Mouse (Mus musculus): Measurements from ENCODE around the gene Crb2.

Gene Crb2

DNA sequence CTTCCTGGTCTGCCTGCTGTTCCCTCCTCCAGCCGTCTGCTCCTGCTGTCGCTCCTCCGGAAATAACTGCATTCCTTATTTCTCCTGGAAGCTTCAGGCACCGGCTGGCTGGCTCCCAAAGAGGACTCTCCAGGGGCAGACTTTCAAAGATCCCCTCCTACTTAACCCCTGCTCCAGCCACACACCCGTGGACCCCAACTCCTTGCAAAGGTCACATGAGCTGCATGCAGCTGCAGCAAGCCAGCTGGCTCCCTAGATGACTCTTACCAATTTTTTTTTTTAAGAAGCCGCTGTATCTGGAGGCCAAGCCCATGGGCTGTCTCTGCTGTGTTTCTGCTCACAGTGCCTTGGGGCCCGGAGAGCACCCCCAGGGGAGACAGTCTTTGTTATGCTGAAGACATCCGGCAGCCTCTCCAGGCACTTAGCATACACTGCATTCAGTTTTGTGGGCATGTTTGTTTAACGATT is 8.9 kb upstream of the Crb2 start:
- no peak for DNase-seq

DNA sequence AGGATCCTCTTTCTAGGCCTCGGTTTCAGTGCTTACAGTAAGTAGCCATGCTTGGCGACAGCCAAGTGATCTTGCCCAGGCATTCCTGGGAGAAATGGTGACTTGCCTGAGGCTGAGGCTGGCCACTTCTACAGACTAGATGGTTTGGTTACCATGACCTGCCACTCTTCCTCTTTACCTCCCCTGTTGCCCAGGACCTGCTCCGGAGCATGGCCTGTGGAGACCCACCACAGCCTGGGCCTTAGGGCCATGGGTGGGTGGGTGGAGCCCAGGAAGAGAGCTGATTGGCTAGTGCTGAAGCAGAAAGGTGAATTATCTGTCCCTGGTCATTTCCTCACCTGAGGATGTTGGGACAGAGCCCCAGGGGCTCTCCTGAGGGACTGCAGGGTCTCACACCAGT is 8.3 kb upstream of the Crb2 start:
- DNase-seq, result no peak

DNA sequence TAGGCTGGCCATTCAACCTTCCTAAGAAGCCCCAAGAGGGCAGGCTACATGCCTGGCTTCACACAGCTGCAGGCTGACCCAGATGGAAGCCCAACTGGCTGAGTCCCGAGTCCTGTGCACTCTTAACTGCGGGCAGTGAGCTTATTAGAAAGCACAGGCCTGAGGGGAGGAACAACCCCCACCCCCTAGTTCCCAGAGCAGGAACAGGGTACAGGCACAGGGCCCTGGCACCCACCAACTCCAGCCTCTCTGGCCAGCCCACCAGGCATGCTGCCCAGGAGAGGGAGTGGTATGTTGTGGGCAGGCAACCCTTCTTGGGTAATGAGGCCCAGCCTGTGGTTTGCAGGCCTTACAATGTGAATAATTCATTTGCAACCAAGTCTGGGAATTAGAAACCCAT is 7.1 kb upstream of the Crb2 start:
- no peak for DNase-seq

GRCm38 (mm10) chr2:37769793-37770192 is 6.3 kb upstream of the Crb2 start:
- DNase-seq, result no peak

DNA sequence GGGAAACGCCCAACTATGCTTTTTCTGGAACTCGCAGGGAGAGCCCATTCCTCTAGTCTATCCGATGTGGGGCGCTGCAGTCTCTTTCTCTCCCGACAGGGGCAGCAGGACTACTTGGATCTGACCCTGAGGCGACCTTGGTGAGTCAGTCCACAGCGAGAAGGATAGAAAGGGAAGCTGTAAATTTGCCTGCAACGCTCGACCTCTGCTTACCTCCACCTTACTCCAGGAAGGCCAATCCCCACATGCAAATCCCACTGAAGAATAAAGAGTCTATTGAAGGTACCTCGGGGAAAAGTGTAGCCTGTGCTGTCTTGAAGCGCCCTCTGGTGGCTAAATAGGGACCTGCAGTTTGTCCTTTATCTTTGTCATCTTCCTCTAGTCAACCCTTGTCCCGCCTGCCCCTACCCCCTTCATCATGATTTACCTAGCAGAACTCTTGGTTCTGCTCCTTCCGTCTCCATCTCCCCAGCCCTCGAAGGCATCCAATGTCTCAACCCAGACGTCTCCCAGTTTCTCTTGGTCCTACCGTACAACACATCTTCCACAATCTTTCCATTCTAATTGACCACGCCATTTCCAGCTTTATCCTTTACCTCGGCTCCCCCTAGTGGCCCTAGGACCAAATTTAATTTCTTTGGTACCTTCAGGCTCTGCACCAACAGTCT is 4.3 kb upstream of the Crb2 start:
- peak; percentile 97 for DNase-seq

DNA sequence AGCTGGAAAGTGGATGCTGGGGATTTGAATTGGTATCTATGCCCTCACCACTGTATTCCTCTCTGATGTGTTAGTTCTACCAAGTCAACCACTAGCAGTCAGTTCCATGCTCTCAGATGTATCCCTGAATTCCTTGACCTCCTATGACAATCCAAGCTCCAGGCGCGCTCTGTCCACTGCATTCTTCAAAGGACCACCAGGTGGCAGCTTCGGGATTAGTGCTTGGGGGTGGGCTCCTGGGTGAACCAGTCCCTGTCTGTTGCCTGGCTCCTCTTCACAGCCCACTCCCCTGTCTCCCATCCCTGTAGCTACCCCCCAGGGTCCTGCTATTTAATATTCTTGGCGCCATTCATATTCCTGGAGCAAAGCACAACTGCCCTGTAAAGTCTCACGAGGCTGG is 1.5 kb upstream of the Crb2 start:
- no peak for DNase-seq

- DNase-seq, result no peak
These were observed 762 bp downstream of the Crb2 start for GRCm38 (mm10) chr2:37776611-37777411.

- no peak for DNase-seq
These were observed 2.1 kb downstream of the Crb2 start for GRCm38 (mm10) chr2:37777958-37778720.

GRCm38 (mm10) chr2:37780270-37780929 is 4.4 kb downstream of the Crb2 start:
- DNase-seq, result no peak

DNA sequence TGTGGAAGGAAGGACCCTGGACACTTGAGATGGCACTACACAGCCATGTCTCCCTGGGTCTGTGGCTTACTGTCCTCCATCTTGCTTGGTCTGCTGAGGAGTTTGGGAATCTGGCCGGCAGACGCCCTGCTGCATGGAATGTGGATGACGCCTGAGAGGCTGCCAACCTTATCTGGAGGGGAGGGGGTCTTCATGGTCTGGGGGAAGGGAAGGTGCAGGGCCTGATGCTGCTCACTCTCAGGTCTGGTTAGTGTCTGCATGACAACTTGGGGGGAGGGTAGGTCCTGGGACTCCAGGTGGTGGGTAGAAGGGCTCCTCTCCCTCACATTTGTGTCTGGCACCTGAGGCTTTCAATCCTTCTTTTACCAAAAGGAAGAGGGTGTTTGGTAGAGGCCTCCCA is 5.4 kb downstream of the Crb2 start:
- DNase-seq, result no peak

DNA sequence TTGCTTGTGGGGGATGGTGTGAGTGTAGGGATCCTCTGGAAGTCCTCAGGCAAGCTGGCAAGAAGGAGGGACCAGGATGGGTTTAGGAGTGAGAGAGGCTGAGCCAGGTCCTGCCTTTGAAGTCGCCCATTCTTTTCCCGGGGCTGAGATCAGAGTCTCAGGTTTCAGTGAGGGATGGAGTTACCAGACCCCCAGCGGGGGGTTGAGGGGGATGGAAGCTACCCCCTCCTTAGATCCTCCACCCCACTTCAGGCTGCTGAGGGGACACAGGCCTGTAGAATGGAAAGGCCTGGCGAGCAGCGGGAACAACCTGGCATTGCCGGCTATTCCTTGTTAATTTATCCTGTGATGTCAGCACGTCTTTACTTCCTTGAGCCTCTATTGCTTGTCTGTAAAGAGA is 6.0 kb downstream of the Crb2 start:
- DNase-seq, result no peak

GRCm38 (mm10) chr2:37784473-37784872 is 8.4 kb downstream of the Crb2 start:
- no peak for DNase-seq

- no peak for DNase-seq
These were observed 10.4 kb downstream of the Crb2 start for GRCm38 (mm10) chr2:37786461-37786860.

GRCm38 (mm10) chr2:37788176-37788962 is 12.3 kb downstream of the Crb2 start:
- DNase-seq, result peak; percentile 69

DNA sequence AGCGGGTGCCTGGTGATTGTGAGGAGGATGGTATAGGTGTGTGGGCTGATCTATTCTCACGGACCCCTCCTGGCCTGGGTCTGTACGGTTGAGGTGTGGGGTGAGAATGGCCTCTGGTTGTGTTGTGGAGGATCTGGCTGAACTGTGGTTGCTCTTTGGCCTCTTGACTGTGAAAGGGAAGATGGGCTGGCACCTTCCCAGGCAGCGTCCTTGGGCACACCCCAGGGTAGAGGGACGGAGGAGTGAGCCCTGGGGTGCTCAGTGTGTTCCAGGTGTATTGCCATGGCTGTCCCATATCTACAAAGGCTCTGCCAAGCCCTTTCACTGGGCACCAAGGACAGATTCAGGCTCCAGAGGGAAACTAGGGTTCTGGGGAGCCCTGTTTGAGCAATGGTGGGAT is 13.0 kb downstream of the Crb2 start:
- DNase-seq, result no peak

DNA sequence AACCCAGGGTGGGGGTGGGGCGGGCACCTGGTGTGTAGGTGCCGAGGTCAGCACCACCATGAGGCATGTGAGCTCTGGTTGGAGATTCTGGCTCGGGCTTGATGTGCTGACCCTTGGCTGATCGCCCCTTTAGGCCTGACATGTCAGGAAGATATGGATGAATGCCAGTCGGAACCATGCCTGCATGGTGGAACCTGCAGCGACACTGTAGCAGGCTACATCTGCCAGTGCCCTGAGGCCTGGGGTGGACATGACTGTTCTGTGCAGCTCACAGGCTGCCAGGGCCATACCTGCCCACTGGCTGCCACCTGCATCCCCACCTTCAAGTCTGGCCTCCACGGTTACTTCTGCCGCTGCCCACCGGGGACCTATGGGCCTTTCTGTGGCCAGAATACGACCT is 13.9 kb downstream of the Crb2 start:
- peak; percentile 62 for DNase-seq

DNA sequence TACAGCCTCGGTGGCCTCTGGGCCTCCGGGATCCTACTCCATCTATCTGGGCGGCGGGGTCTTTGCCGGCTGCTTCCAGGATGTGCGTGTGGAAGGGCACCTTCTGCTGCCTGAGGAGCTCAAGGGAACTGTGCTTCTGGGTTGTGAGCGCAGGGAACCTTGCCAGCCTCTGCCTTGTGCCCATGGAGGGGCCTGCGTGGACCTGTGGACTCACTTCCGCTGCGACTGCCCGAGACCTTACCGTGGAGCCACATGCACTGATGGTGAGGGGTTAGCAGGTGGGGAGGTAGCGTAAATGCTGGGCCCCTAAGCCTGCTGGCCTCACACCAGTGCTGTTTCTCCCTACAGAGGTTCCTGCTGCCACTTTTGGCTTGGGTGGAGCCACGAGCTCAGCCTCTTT is 14.7 kb downstream of the Crb2 start:
- DNase-seq, result no peak

DNA sequence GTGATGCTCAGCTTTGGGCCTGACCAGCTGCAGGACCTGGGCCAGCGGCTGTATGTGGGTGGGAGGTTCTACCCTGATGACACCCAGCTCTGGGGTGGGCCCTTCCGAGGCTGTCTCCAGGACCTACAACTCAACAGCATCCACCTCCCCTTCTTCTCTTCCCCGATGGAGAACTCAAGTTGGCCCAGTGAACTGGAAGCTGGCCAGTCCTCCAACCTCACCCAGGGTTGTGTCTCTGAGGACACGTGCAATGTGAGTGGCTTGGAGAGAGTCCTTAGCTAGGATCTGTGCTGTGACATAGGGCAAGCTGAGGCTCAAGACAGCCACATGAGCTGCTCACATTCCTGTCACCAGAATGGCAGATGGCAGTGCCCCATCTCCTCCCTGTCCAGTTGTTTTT is 15.3 kb downstream of the Crb2 start:
- DNase-seq, result no peak

DNA sequence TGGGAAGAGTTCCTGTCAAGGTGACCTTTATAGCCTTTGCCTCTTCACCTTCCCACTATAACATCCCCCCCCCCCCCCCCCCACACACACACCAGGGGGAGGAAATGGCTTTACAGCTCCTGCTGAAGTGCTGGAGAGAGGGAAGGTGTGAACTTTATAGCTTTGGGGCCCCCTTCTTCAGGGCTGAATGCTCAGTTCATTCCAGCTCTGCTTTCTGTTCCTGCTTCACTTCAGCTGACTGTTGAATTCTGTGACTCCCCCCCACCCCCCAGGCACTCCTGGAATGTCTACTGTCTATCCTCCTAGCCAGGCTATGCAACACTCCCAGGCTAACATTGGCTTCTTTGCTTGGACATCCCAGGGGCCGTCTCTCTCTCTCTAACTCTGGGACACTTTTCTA is 20.0 kb downstream of the Crb2 start:
- no peak for DNase-seq

GRCm38 (mm10) chr2:37797046-37797445 is 21.0 kb downstream of the Crb2 start:
- no peak for DNase-seq

- DNase-seq, result no peak
These were observed 23.1 kb downstream of the Crb2 start for GRCm38 (mm10) chr2:37799137-37799536.

DNA sequence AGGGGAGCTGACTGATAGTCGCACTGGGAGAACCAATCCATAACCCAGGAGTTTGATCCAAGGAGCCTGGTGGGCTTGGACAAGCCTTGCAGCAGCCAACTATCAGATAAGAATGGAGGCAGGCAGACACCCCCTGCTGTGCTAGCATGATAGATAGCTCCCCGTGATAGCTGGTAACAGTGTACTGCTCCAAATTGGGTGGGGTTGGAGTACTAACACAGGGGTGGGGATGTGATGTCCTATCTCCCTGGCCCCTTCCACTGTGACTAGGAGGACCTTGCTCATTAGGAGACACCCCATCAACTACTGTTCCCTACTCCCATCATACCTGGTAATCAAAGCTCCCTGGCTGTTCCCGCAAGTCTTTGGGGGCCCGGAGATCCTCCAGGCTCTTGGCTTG is 25.6 kb downstream of the Crb2 start:
- DNase-seq, result no peak
